Mouse (Mus musculus) midbrain, embryonic 15.5 days (tissue): ENCODE measurements at regions not wholly inside any gene's neighbourhood (a gene's known extent, or its start where the extent isn't known, plus 50 kb on each side); places are given as distances from the start of the nearest gene placed in this dataset.

Experiments
- ATAC-seq: fragments of 200-750 bp; cut with Nextera tagmentation; replicated peaks from 2 replicates; pipeline ENCODE4 v1.8.0; 2017; ENCODE audit warnings: moderate TSS enrichment
- H3K27ac ChIP-seq: fragments of 300-500 bp; sonication (generic); 2 replicates; pipeline ENCODE4 v1.5.1; 2015; ENCODE audit warnings: mild to moderate bottlenecking, inconsistent platforms
- H3K27me3 ChIP-seq: fragments of 300-500 bp; sonication (generic); replicated peaks from 2 replicates; pipeline ENCODE4 v1.6.1; 2015; ENCODE audit warnings: inconsistent platforms
- H3K36me3 ChIP-seq: fragments of 300-500 bp; sonication (generic); replicated peaks from 2 replicates; pipeline ENCODE4 v1.6.1; 2015; ENCODE audit warnings: inconsistent platforms
- H3K4me1 ChIP-seq: fragments of 300-500 bp; sonication (generic); 2 replicates; pipeline ENCODE4 v1.6.1; 2015; ENCODE audit warnings: inconsistent platforms
- H3K4me2 ChIP-seq: fragments of 300-500 bp; sonication (generic); 2 replicates; pipeline ENCODE4 v1.6.1; 2015; ENCODE audit warnings: inconsistent platforms, mild to moderate bottlenecking, moderate library complexity
- H3K4me3 ChIP-seq: fragments of 300-500 bp; sonication (generic); 2 replicates; pipeline ENCODE4 v1.5.1; 2015; ENCODE audit warnings: mild to moderate bottlenecking, inconsistent platforms
- H3K9ac ChIP-seq: fragments of 300-500 bp; sonication (generic); 2 replicates; pipeline ENCODE4 v1.6.1; 2015; ENCODE audit warnings: mild to moderate bottlenecking, inconsistent platforms
- H3K9me3 ChIP-seq: fragments of 300-500 bp; sonication (generic); 2 replicates; pipeline ENCODE4 v1.6.1; 2016; ENCODE audit warnings: inconsistent platforms
- WGBS: fragments of 180-500 bp; shearing (Covaris S2); methylation state at CpG from one replicate; pipeline ENCODE4 v1.1.7; 2015; ENCODE audit warnings: mixed read lengths; 5-methylcytosine and 5-hydroxymethylcytosine counted together

GRCm38 (mm10) chr1:157009427-157009826 is 70.0 kb upstream of the Ralgps2 start:
- no peak for ATAC-seq
- H3K27me3 ChIP-seq, result no peaks in the 10 kb centered on the region
- H3K4me1 ChIP-seq, result no peaks in the 10 kb centered on the region
- no peak overlapping the region for H3K27ac ChIP-seq
- no peak overlapping the region for H3K4me3 ChIP-seq
- no peak overlapping the region for H3K4me2 ChIP-seq
- H3K36me3 ChIP-seq, result no peaks in the 10 kb centered on the region
- no peaks in the 10 kb centered on the region for H3K9me3 ChIP-seq
- WGBS, result 72% methylated on average over 9 of the region's 9 CpGs
- no peak overlapping the region for H3K9ac ChIP-seq

GRCm38 (mm10) chr1:157007891-157008730 is 68.7 kb upstream of the Ralgps2 start:
- no peak for ATAC-seq
- Histone ChIP-seq H3K27me3 (no peaks in the 10 kb centered on the region), H3K36me3 (no peaks in the 10 kb centered on the region), H3K9ac (no peak overlapping the region), H3K4me3 (no peak overlapping the region), H3K4me2 (no peak overlapping the region), H3K27ac (no peak overlapping the region), H3K9me3 (no peaks in the 10 kb centered on the region), H3K4me1 (no peaks in the 10 kb centered on the region)
- WGBS, result 90% methylated on average over 4 of the region's 4 CpGs

- Histone ChIP-seq H3K4me3 (no peak overlapping the region), H3K27me3 (no peaks in the 10 kb centered on the region), H3K4me1 (peaks cover 5% of the 10 kb centered on the region; the same call in 1 of the 2 replicates), H3K9me3 (no peaks in the 10 kb centered on the region), H3K9ac (no peak overlapping the region), H3K36me3 (no peaks in the 10 kb centered on the region), H3K4me2 (no peak overlapping the region), H3K27ac (no peak overlapping the region)
- no peak for ATAC-seq
- 90% methylated on average over 16 of the region's 16 CpGs for WGBS
These were observed 65.1 kb upstream of the Ralgps2 start for GRCm38 (mm10) chr1:157004312-157005074.

- Histone ChIP-seq H3K4me2 (no peak overlapping the region), H3K9ac (no peak overlapping the region), H3K27me3 (no peaks in the 10 kb centered on the region), H3K4me3 (no peak overlapping the region), H3K27ac (no peak overlapping the region), H3K4me1 (peaks cover 6% of the 10 kb centered on the region), H3K36me3 (no peaks in the 10 kb centered on the region), H3K9me3 (no peaks in the 10 kb centered on the region)
- ATAC-seq, result no peak
- 90% methylated on average over 7 of the region's 7 CpGs for WGBS
These were observed 63.6 kb upstream of the Ralgps2 start for GRCm38 (mm10) chr1:157003034-157003433.

GRCm38 (mm10) chr1:157002258-157002657 is 62.8 kb upstream of the Ralgps2 start:
- H3K4me2 ChIP-seq, result no peak overlapping the region
- no peak for ATAC-seq
- H3K4me3 ChIP-seq, result no peak overlapping the region
- 93% methylated on average over 2 of the region's 2 CpGs for WGBS
- no peaks in the 10 kb centered on the region for H3K9me3 ChIP-seq
- H3K9ac ChIP-seq, result no peak overlapping the region
- no peak overlapping the region for H3K27ac ChIP-seq
- H3K4me1 ChIP-seq, result peaks cover 14% of the 10 kb centered on the region
- no peaks in the 10 kb centered on the region for H3K27me3 ChIP-seq
- H3K36me3 ChIP-seq, result no peaks in the 10 kb centered on the region

GRCm38 (mm10) chr1:157001008-157001660 is 61.7 kb upstream of the Ralgps2 start:
- no peak overlapping the region for H3K27ac ChIP-seq
- H3K4me2 ChIP-seq, result no peak overlapping the region
- peaks cover 23% of the 10 kb centered on the region for H3K4me1 ChIP-seq
- no peak overlapping the region for H3K4me3 ChIP-seq
- no peak overlapping the region for H3K9ac ChIP-seq
- WGBS, result 66% methylated on average over 6 of the region's 6 CpGs
- no peak for ATAC-seq
- no peaks in the 10 kb centered on the region for H3K9me3 ChIP-seq
- no peaks in the 10 kb centered on the region for H3K27me3 ChIP-seq
- H3K36me3 ChIP-seq, result no peaks in the 10 kb centered on the region

GRCm38 (mm10) chr1:156999947-157000346 is 60.5 kb upstream of the Ralgps2 start:
- no peak overlapping the region for H3K27ac ChIP-seq
- no peak overlapping the region for H3K4me2 ChIP-seq
- H3K4me3 ChIP-seq, result no peak overlapping the region
- WGBS, result 52% methylated on average over 8 of the region's 8 CpGs
- no peaks in the 10 kb centered on the region for H3K27me3 ChIP-seq
- H3K9me3 ChIP-seq, result no peaks in the 10 kb centered on the region
- ATAC-seq, result no peak
- no peaks in the 10 kb centered on the region for H3K36me3 ChIP-seq
- H3K4me1 ChIP-seq, result peaks cover 23% of the 10 kb centered on the region
- H3K9ac ChIP-seq, result no peak overlapping the region

GRCm38 (mm10) chr1:156999272-156999671 is 59.8 kb upstream of the Ralgps2 start:
- 80% methylated on average over 8 of the region's 8 CpGs for WGBS
- no peak overlapping the region for H3K4me2 ChIP-seq

GRCm38 (mm10) chr1:156997476-156998305 is 58.3 kb upstream of the Ralgps2 start:
- H3K27ac ChIP-seq, result peak overlapping the region; percentile 35; the same call in 1 of the 2 replicates
- H3K9me3 ChIP-seq, result no peaks in the 10 kb centered on the region

More at GRCm38 (mm10) chr1:156999272-156999671, 59.8 kb upstream of the Ralgps2 start:
- H3K4me1 ChIP-seq, result peaks cover 23% of the 10 kb centered on the region
- H3K4me3 ChIP-seq, result no peak overlapping the region
- no peak overlapping the region for H3K27ac ChIP-seq
- ATAC-seq, result no peak
- no peaks in the 10 kb centered on the region for H3K27me3 ChIP-seq
- no peaks in the 10 kb centered on the region for H3K36me3 ChIP-seq
- H3K9ac ChIP-seq, result no peak overlapping the region
- H3K9me3 ChIP-seq, result no peaks in the 10 kb centered on the region

GRCm38 (mm10) chr1:156997033-156997432 is 57.6 kb upstream of the Ralgps2 start:
- H3K36me3 ChIP-seq, result no peaks in the 10 kb centered on the region
- no peak overlapping the region for H3K4me2 ChIP-seq
- peaks cover 27% of the 10 kb centered on the region for H3K4me1 ChIP-seq
- no peak overlapping the region for H3K4me3 ChIP-seq
- H3K9ac ChIP-seq, result no peak overlapping the region
- H3K9me3 ChIP-seq, result no peaks in the 10 kb centered on the region
- H3K27ac ChIP-seq, result 0 out of 2 replicates have a peak overlapping the region, but pooled peaks have one; percentile 35
- H3K27me3 ChIP-seq, result no peaks in the 10 kb centered on the region
- 34% methylated on average over 10 of the region's 10 CpGs for WGBS
- ATAC-seq, result no peak

More at GRCm38 (mm10) chr1:156997476-156998305, 58.3 kb upstream of the Ralgps2 start:
- WGBS, result 22% methylated on average over 12 of the region's 12 CpGs
- no peaks in the 10 kb centered on the region for H3K27me3 ChIP-seq
- no peak overlapping the region for H3K4me2 ChIP-seq
- peaks cover 27% of the 10 kb centered on the region for H3K4me1 ChIP-seq
- H3K9ac ChIP-seq, result no peak overlapping the region
- peak; percentile 77 for ATAC-seq
- no peaks in the 10 kb centered on the region for H3K36me3 ChIP-seq
- no peak overlapping the region for H3K4me3 ChIP-seq

GRCm38 (mm10) chr1:156996084-156996880 is 56.9 kb upstream of the Ralgps2 start:
- WGBS, result 88% methylated on average over 10 of the region's 10 CpGs
- H3K4me1 ChIP-seq, result peaks cover 27% of the 10 kb centered on the region
- no peak overlapping the region for H3K9ac ChIP-seq

More at GRCm38 (mm10) chr1:156996084-156996880, 56.9 kb upstream of the Ralgps2 start:
- Histone ChIP-seq H3K4me3 (no peak overlapping the region), H3K36me3 (no peaks in the 10 kb centered on the region), H3K9me3 (no peaks in the 10 kb centered on the region), H3K27ac (0 out of 2 replicates have a peak overlapping the region, but pooled peaks have one; percentile 35), H3K4me2 (no peak overlapping the region), H3K27me3 (no peaks in the 10 kb centered on the region)
- no peak for ATAC-seq
